Mouse (Mus musculus): Measurements from ENCODE around the gene Nacc1. TPM values are rescaled to one million over a fixed set of nuclear protein-coding genes. Genes with fewer than 3 reads are reported as not detected.
"Not testable (repeated sequence)": the region's sequence is repeated elsewhere in the genome, so short reads cannot be mapped to it uniquely, and the experiment has no call there.

Nacc1 gene
- polyA plus RNA-seq, 1 experiment from 2014 or later: 11.0 TPM

GRCm38 (mm10) chr8:84670295-84671006 is 17.2 kb downstream of the Nacc1 start:
- WGBS: 67% methylated on average over 5 of the region's 5 CpGs
- not testable (repeated sequence) for H3K4me1 ChIP-seq (ENCODE audit: control insufficient read depth, insufficient read depth, low read length); H3K9me3 ChIP-seq (ENCODE audit: control insufficient read depth, low read length); H3K36me3 ChIP-seq (ENCODE audit: control insufficient read depth, insufficient read depth, low read length); H3K4me2 ChIP-seq (ENCODE audit: low read depth, low read length); H3K4me3 ChIP-seq (ENCODE audit: low read length); H3K27me3 ChIP-seq (replicated peaks; ENCODE audit: control insufficient read depth, insufficient read depth, low read length)
- Histone ChIP-seq H3K9ac (ENCODE audit: low read depth, low read length) (0 out of 2 replicates have a peak overlapping the region, but pooled peaks have one; percentile 24), H3K27ac (ENCODE audit: low read length) (peak overlapping the region; percentile 82)
- ATAC-seq: peak; percentile 82

- Histone ChIP-seq H3K4me1 (ENCODE audit: control insufficient read depth, insufficient read depth, low read length) (peaks cover 11% of the 10 kb centered on the region), H3K9ac (ENCODE audit: low read depth, low read length) (no peak overlapping the region), H3K27me3 (replicated peaks; ENCODE audit: control insufficient read depth, insufficient read depth, low read length) (no peaks in the 10 kb centered on the region), H3K27ac (ENCODE audit: low read length) (no peak overlapping the region), H3K4me2 (ENCODE audit: low read depth, low read length) (no peak overlapping the region), H3K9me3 (ENCODE audit: control insufficient read depth, low read length) (no peaks in the 10 kb centered on the region), H3K36me3 (ENCODE audit: control insufficient read depth, insufficient read depth, low read length) (peaks cover 3% of the 10 kb centered on the region; the same call in 1 of the 2 replicates), H3K4me3 (ENCODE audit: low read length) (no peak overlapping the region)
- 83% methylated on average over 6 of the region's 6 CpGs for WGBS
- ATAC-seq: no peak
Observed at GRCm38 (mm10) chr8:84668731-84669485, 18.8 kb downstream of the Nacc1 start.

GRCm38 (mm10) chr8:84668081-84668480 is 19.6 kb downstream of the Nacc1 start:
- WGBS: 65% methylated on average over 1 of the region's 1 CpGs
- Histone ChIP-seq H3K4me2 (ENCODE audit: low read depth, low read length) (no peak overlapping the region), H3K27me3 (replicated peaks; ENCODE audit: control insufficient read depth, insufficient read depth, low read length) (no peaks in the 10 kb centered on the region), H3K4me3 (ENCODE audit: low read length) (no peak overlapping the region), H3K36me3 (ENCODE audit: control insufficient read depth, insufficient read depth, low read length) (peaks cover 3% of the 10 kb centered on the region; the same call in 1 of the 2 replicates), H3K27ac (ENCODE audit: low read length) (no peak overlapping the region), H3K9ac (ENCODE audit: low read depth, low read length) (no peak overlapping the region), H3K9me3 (ENCODE audit: control insufficient read depth, low read length) (no peaks in the 10 kb centered on the region), H3K4me1 (ENCODE audit: control insufficient read depth, insufficient read depth, low read length) (peaks cover 14% of the 10 kb centered on the region)
- ATAC-seq: no peak

DNA sequence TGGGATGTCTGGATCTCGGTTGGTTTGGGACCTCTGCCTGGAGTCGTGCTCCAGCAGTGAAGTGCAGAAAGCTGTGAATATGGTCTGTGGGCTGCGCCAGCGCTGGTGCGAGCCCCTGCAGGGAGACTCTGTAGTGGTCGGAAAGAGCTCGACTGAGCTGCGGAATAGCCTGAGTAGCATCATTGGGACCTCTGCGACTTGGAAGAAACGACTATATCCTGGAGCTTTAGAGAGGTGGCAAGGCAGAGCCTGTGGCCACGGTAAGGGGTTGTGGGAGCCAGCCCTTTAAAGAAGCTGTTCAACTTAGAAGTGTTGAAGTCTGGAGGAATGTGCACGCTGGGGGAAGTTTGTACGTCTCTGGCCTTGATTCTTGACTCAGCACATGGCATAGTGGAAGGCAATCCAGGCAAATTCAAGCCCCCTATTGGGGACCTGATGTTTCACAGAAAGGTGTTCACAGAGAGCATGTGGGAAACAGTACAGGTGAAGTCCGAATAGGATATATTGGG is 22.2 kb downstream of the Nacc1 start:
- Histone ChIP-seq H3K9me3 (ENCODE audit: control insufficient read depth, low read length) (no peaks in the 10 kb centered on the region), H3K9ac (ENCODE audit: low read depth, low read length) (peak overlapping the region; percentile 77), H3K4me2 (ENCODE audit: low read depth, low read length) (peak overlapping the region; percentile 77), H3K36me3 (ENCODE audit: control insufficient read depth, insufficient read depth, low read length) (no peaks in the 10 kb centered on the region), H3K4me3 (ENCODE audit: low read length) (peak overlapping the region; percentile 75), H3K27ac (ENCODE audit: low read length) (peak overlapping the region; percentile 67), H3K4me1 (ENCODE audit: control insufficient read depth, insufficient read depth, low read length) (peaks cover 19% of the 10 kb centered on the region), H3K27me3 (replicated peaks; ENCODE audit: control insufficient read depth, insufficient read depth, low read length) (no peaks in the 10 kb centered on the region)
- WGBS: 2% methylated on average over 14 of the region's 14 CpGs
- ATAC-seq: peak; percentile 1; the same call in 1 of the 2 replicates

DNA sequence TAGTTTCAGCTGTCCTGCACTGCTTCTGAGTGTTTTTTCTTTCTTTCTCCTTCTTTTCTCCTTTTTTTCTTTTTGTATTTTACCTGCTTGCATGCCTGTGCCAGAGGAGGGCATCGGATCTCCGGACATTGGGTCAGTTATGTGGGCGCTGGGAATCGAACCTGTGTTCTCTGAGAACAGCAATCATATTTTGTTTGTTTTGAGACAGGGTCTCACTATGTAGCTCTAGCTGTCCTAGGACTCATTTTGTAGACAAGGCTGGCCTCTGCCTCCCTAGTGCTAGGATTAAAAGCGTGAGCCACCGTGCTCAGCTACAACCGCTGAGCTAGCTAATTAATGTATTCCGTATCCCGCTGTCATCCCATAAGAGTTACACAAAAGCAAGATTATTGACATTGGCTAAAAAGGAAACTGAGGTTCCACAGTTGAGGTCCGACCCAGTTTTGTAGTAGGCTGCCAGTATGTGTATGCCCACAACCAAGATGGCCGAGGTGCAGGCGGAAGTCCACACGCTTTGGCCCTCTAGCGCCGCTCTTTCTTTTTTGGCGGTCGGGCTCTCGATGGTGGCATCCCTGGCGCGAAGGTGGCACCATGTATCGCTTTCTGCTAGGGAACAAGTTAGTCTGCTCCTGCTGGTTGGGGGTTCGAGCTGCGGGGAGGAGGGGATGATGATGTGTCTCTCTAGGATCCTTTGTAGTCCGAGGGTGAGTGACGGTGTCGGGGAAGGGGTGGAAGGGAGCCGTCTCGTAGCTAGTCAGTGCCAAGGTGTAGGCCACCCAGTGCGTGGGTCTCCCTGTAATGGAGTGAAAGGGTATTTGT is 22.9 kb downstream of the Nacc1 start:
- H3K36me3 ChIP-seq (ENCODE audit: control insufficient read depth, insufficient read depth, low read length): no peaks in the 10 kb centered on the region
- H3K27ac ChIP-seq (ENCODE audit: low read length): peak overlapping the region; percentile 98
- no peaks in the 10 kb centered on the region for H3K27me3 ChIP-seq (replicated peaks; ENCODE audit: control insufficient read depth, insufficient read depth, low read length)
- H3K4me1 ChIP-seq (ENCODE audit: control insufficient read depth, insufficient read depth, low read length): peaks cover 18% of the 10 kb centered on the region; the same call in 1 of the 2 replicates
- H3K4me2 ChIP-seq (ENCODE audit: low read depth, low read length): peak overlapping the region; percentile 77
- H3K4me3 ChIP-seq (ENCODE audit: low read length): peak overlapping the region; percentile 75
- under 1% methylated on average over 29 of the region's 29 CpGs for WGBS
- H3K9ac ChIP-seq (ENCODE audit: low read depth, low read length): peak overlapping the region; percentile 77
- peak; percentile 31 for ATAC-seq
- H3K9me3 ChIP-seq (ENCODE audit: control insufficient read depth, low read length): no peaks in the 10 kb centered on the region

- H3K27me3 ChIP-seq (replicated peaks; ENCODE audit: control insufficient read depth, insufficient read depth, low read length): no peaks in the 10 kb centered on the region
- H3K9me3 ChIP-seq (ENCODE audit: control insufficient read depth, low read length): no peaks in the 10 kb centered on the region
- H3K9ac ChIP-seq (ENCODE audit: low read depth, low read length): peak overlapping the region; percentile 77
- peak overlapping the region; percentile 77 for H3K4me2 ChIP-seq (ENCODE audit: low read depth, low read length)
- no peaks in the 10 kb centered on the region for H3K36me3 ChIP-seq (ENCODE audit: control insufficient read depth, insufficient read depth, low read length)
- peak overlapping the region; percentile 75 for H3K4me3 ChIP-seq (ENCODE audit: low read length)
- peak overlapping the region; percentile 98 for H3K27ac ChIP-seq (ENCODE audit: low read length)
- peak; percentile 75 for ATAC-seq
- WGBS: 3% methylated on average over 43 of the region's 43 CpGs
- peaks cover 27% of the 10 kb centered on the region for H3K4me1 ChIP-seq (ENCODE audit: control insufficient read depth, insufficient read depth, low read length)
Observed at GRCm38 (mm10) chr8:84663483-84664327, 24.0 kb downstream of the Nacc1 start.

DNA sequence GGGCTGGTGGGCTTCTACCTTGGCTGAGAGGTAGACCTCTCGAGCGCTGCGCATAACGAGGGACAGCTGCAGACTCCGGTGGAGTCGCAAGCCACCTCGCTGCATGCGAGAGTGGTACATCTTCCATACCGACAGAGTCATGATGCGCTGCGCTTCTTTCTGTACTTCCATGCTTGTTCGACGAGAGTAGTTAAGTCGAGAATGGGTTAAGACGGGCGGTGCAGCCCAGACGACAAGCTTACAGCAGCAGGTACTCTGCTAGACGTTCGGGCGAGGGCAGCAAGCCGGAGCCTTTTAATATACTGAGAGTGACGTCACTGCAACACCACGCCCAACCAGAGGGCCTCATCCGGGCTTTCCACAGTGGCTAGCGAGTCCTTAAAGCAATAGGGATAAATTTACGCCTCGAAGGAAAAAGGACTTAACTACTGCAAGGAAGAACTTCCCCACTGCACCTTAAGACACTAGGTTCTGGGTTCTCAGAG is 25.0 kb downstream of the Nacc1 start, which contains the start of gene Ier2:
Gene Ier2 (minus strand): TSS at position 272 of the 485 bp plus-strand sequence.
- H3K9ac ChIP-seq (ENCODE audit: low read depth, low read length): peak within 1 kb of the TSS; percentile 88
- peaks cover 36% of the 10 kb centered on the region for H3K4me1 ChIP-seq (ENCODE audit: control insufficient read depth, insufficient read depth, low read length)
- no peaks in the 10 kb centered on the region for H3K27me3 ChIP-seq (replicated peaks; ENCODE audit: control insufficient read depth, insufficient read depth, low read length)
- peak within 1 kb of the TSS; percentile 75 for H3K4me3 ChIP-seq (ENCODE audit: low read length)
- H3K4me2 ChIP-seq (ENCODE audit: low read depth, low read length): peak within 1 kb of the TSS; percentile 77
- H3K36me3 ChIP-seq (ENCODE audit: control insufficient read depth, insufficient read depth, low read length): no peaks in the 10 kb centered on the region
- H3K9me3 ChIP-seq (ENCODE audit: control insufficient read depth, low read length): no peaks in the 10 kb centered on the region
- WGBS: under 1% methylated on average over 27 of the region's 27 CpGs
- ATAC-seq: peak; percentile 66
- H3K27ac ChIP-seq (ENCODE audit: low read length): peak within 1 kb of the TSS; percentile 97

DNA sequence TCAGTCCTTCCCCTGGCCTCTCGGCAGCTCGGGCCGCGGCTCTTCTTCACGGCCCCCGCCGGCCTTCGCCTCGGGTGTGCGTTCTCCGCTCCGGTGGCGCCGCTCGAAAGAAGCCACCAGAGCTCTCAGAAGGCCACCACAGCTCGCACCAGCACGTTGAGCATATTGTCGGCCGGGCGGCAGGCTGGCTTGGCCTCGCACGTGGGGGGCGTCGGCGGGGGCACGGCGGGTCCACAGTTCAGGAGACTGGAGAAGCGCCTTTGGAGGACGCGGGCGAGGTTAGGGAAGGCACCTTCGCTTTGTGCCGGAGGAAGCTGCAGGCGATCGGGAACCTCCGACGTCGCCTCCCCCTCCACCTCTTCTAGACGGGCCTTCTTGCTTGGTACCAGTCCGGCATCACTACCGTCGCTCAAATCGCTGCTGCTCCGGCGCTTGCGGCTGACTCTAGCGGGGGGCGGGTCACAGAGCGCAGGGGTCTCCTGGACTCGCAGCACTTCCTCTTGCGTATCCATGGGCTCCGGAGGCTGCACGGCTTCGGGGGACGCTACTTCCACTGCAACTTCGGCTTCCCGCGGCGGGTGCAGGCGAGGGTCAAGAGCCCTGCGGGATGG is 25.6 kb downstream of the Nacc1 start:
- peak overlapping the region; percentile 88 for H3K9ac ChIP-seq (ENCODE audit: low read depth, low read length)
- under 1% methylated on average over 61 of the region's 61 CpGs for WGBS
- H3K4me3 ChIP-seq (ENCODE audit: low read length): peak overlapping the region; percentile 75
- no peaks in the 10 kb centered on the region for H3K27me3 ChIP-seq (replicated peaks; ENCODE audit: control insufficient read depth, insufficient read depth, low read length)
- H3K4me2 ChIP-seq (ENCODE audit: low read depth, low read length): peak overlapping the region; percentile 77
- peaks cover 39% of the 10 kb centered on the region for H3K4me1 ChIP-seq (ENCODE audit: control insufficient read depth, insufficient read depth, low read length)
- no peaks in the 10 kb centered on the region for H3K36me3 ChIP-seq (ENCODE audit: control insufficient read depth, insufficient read depth, low read length)
- peak overlapping the region; percentile 97 for H3K27ac ChIP-seq (ENCODE audit: low read length)
- ATAC-seq: no peak
- H3K9me3 ChIP-seq (ENCODE audit: control insufficient read depth, low read length): no peaks in the 10 kb centered on the region

Measured in intestine, embryonic 16.5 days (tissue).